9 mouse cellular contexts compared by ENCODE assay signal in the genomic region with DNA sequence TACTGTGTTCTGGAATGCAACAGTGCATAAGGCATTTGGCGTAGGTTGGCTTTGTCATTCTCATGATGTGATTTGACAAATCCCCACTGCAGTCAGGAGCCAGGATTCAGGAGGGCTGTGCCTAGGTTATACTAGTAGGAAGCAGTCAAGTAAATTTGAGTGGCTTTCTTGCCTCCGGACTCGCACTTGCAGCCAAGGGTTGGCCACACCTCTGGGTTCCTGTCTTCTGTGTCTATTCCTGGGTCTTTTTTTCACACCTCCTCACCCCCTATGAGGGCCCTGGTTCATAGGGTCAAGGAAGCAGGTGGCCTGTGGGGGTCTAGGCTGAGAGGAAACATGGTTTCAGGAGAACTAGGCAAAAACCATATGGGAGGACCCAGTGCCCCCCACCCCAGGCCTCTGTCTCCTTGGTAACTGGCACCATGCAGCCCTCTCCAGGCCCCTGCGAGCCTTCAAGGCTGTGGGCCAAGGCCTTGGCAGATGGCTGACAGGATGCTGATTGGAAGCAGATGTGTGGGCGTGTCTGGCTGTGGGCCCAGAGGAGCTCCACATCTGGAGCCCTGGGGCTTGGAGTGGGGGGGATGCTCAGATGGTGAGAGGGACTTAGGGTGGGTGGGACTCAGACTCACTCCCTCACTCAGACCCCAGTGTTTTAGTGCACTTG.
A peak's percentile ranks its signal among the peaks of the same experiment; 100 is the strongest.
DNase-seq lines count a peak whose midpoint lies in the region; ATAC-seq and TF ChIP-seq lines count a peak whose summit lies in the region.
"Had no signal": no experiment of that assay in that cellular context is flagged by ENCODE, and none has a peak within 500 bp of the region (broad histone marks: within the 10 kb centered on the region; RNA-seq: fewer than 3 reads in every experiment).

No protein-coding gene starts in this region.

- WGBS in hindbrain, embryonic 11.5 days = 58% methylated on average over 5 of the region's 5 CpGs
- 15% methylated on average over 5 of the region's 5 CpGs for WGBS in limb, embryonic 13.5 days
- WGBS in neural tube, embryonic 12.5 days = 67% methylated on average over 5 of the region's 5 CpGs

- DNase-seq in 3134 (ENCODE audit: extremely low read depth, insufficient read length, low spot score) = peak; percentile 76
- peak; percentile 35 to 43 for DNase-seq in adrenal gland, postnatal 4 days (ENCODE audit: low spot score in 2 of 2)
- peak; percentile 82 for DNase-seq in gastrocnemius, adult 2 months
- peak; percentile 64 for DNase-seq in hindbrain, embryonic 11.5 days (ENCODE audit: low spot score)
- DNase-seq in layer of hippocampus, postnatal 14 days (ENCODE audit: low spot score in 2 of 2) = no peak
- no peak for DNase-seq in urinary bladder, postnatal 10 days (ENCODE audit: low spot score)

- H3K27me3 ChIP-seq in hindbrain, embryonic 11.5 days (ENCODE audit: control insufficient read depth, insufficient read depth, low read length) = no peaks in the 10 kb centered on the region
- no peaks in the 10 kb centered on the region for H3K27me3 ChIP-seq in limb, embryonic 13.5 days
- H3K27me3 ChIP-seq in neural tube, embryonic 12.5 days (replicated peaks) = no peaks in the 10 kb centered on the region
- H3K27me3 ChIP-seq: liver, embryonic 15.5 days had no signal

- intact Hi-C loops in gastrocnemius, adult 2 months (cut with DNase I) = no loop called here

- ATAC-seq in hindbrain, embryonic 11.5 days (ENCODE audit: low FRiP score) = peak; percentile 63
- peak; percentile 94 for ATAC-seq in limb, embryonic 13.5 days (ENCODE audit: low FRiP score, low read depth)
- peak; percentile 50 for ATAC-seq in neural tube, embryonic 12.5 days (ENCODE audit: low FRiP score, low read depth)

- no peak overlapping the region for H3K9ac ChIP-seq in hindbrain, embryonic 11.5 days (ENCODE audit: low read depth, low read length)
- no peak overlapping the region for H3K9ac ChIP-seq in limb, embryonic 13.5 days
- H3K9ac ChIP-seq in neural tube, embryonic 12.5 days = no peak overlapping the region
- H3K9ac ChIP-seq: liver, embryonic 15.5 days had no signal

- H3K36me3 ChIP-seq in hindbrain, embryonic 11.5 days (ENCODE audit: control insufficient read depth, insufficient read depth, low read length) = no peaks in the 10 kb centered on the region
- H3K36me3 ChIP-seq in limb, embryonic 13.5 days = no peaks in the 10 kb centered on the region
- H3K36me3 ChIP-seq in neural tube, embryonic 12.5 days = no peaks in the 10 kb centered on the region
- H3K36me3 ChIP-seq: liver, embryonic 15.5 days had no signal

- no peak overlapping the region for H3K4me2 ChIP-seq in hindbrain, embryonic 11.5 days (replicated peaks; ENCODE audit: low read depth, low read length)
- H3K4me2 ChIP-seq in limb, embryonic 13.5 days (replicated peaks) = peak overlapping the region; percentile 25
- no peak overlapping the region for H3K4me2 ChIP-seq in neural tube, embryonic 12.5 days (replicated peaks)
- H3K4me2 ChIP-seq: liver, embryonic 15.5 days had no signal

- peak overlapping the region; percentile 39; the same call in 1 of the 2 replicates for H3K27ac ChIP-seq in gastrocnemius, adult 2 months
- no peak overlapping the region for H3K27ac ChIP-seq in hindbrain, embryonic 11.5 days (ENCODE audit: low read depth, low read length)
- peak overlapping the region; percentile 82 for H3K27ac ChIP-seq in limb, embryonic 13.5 days
- H3K27ac ChIP-seq in neural tube, embryonic 12.5 days = no peak overlapping the region
- H3K27ac ChIP-seq: liver, embryonic 15.5 days had no signal

- no peaks in the 10 kb centered on the region for H3K4me1 ChIP-seq in hindbrain, embryonic 11.5 days (replicated peaks; ENCODE audit: control insufficient read depth, insufficient read depth, low read length)
- H3K4me1 ChIP-seq in limb, embryonic 13.5 days = peaks cover 59% of the 10 kb centered on the region
- peaks cover 10% of the 10 kb centered on the region; the same call in 1 of the 2 replicates for H3K4me1 ChIP-seq in neural tube, embryonic 12.5 days
- H3K4me1 ChIP-seq: liver, embryonic 15.5 days had no signal

- H3K4me3 ChIP-seq in gastrocnemius, adult 2 months = no peak overlapping the region
- no peak overlapping the region for H3K4me3 ChIP-seq in hindbrain, embryonic 11.5 days (ENCODE audit: low read depth, low read length)
- H3K4me3 ChIP-seq in limb, embryonic 13.5 days = no peak overlapping the region
- no peak overlapping the region for H3K4me3 ChIP-seq in neural tube, embryonic 12.5 days
- H3K4me3 ChIP-seq: liver, embryonic 15.5 days had no signal

- TF ChIP-seq CTCF in gastrocnemius, adult 2 months (IDR thresholded peaks at IDR 0.05) = no peak

- no peaks in the 10 kb centered on the region for H3K9me3 ChIP-seq in hindbrain, embryonic 11.5 days (ENCODE audit: control insufficient read depth, low read length)
- H3K9me3 ChIP-seq in limb, embryonic 13.5 days = no peaks in the 10 kb centered on the region
- H3K9me3 ChIP-seq in neural tube, embryonic 12.5 days = no peaks in the 10 kb centered on the region
- H3K9me3 ChIP-seq: liver, embryonic 15.5 days had no signal

Comparison
In these comparisons a context has a peak if more than half of its experiments do, and no peak if none do; other contexts are left out.
1. DNase-seq: peak in 3134 (single experiment), adrenal gland, postnatal 4 days (2 of 2), gastrocnemius, adult 2 months (single experiment) and hindbrain, embryonic 11.5 days (single experiment); none in layer of hippocampus, postnatal 14 days (0 of 2) and urinary bladder, postnatal 10 days (single experiment).
2. H3K27ac ChIP-seq: peak in gastrocnemius, adult 2 months (single experiment) and limb, embryonic 13.5 days (single experiment); none in hindbrain, embryonic 11.5 days (single experiment) and neural tube, embryonic 12.5 days (single experiment).
3. Peak in every context shown above with its lines, with median percentiles within 50 percentile points of each other: ATAC-seq.